Mouse (Mus musculus) hindbrain, embryonic 11.5 days (tissue): ENCODE measurements at regions not wholly inside any gene's neighbourhood (a gene's known extent, or its start where the extent isn't known, plus 50 kb on each side); places are given as distances from the start of the nearest gene placed in this dataset.

Experiments
- ATAC-seq: fragments of 200-750 bp; cut with Nextera tagmentation; 2 replicates; pipeline ENCODE4 v1.8.0; 2017; ENCODE audit warnings: mild to moderate bottlenecking, moderate TSS enrichment, moderate library complexity; ENCODE audit not compliant: low FRiP score
- DNase-seq: peaks from one replicate; pipeline ENCODE4 v3.0.0-alpha.2; 2015; ENCODE audit warnings: low spot score
- H3K27ac ChIP-seq: fragments of 300-500 bp; sonication (generic); 2 replicates; pipeline ENCODE4 v1.5.1; 2014; ENCODE audit warnings: mild to moderate bottlenecking, low read depth, low read length
- H3K27me3 ChIP-seq: fragments of 300-500 bp; sonication (generic); 2 replicates; pipeline ENCODE4 v1.6.1; 2014; ENCODE audit warnings: mild to moderate bottlenecking, low read length, moderate library complexity, mixed read lengths; ENCODE audit not compliant: control insufficient read depth, insufficient read depth
- H3K36me3 ChIP-seq: fragments of 300-500 bp; sonication (generic); 2 replicates; pipeline ENCODE4 v1.6.1; 2014; ENCODE audit warnings: mild to moderate bottlenecking, low read length, moderate library complexity, mixed read lengths; ENCODE audit not compliant: control insufficient read depth, insufficient read depth
- H3K4me1 ChIP-seq: fragments of 300-500 bp; sonication (generic); replicated peaks from 2 replicates; pipeline ENCODE4 v1.6.1; 2014; ENCODE audit warnings: low read length, mixed read lengths; ENCODE audit not compliant: control insufficient read depth, insufficient read depth
- H3K4me2 ChIP-seq: fragments of 300-500 bp; sonication (generic); replicated peaks from 2 replicates; pipeline ENCODE4 v1.6.1; 2014; ENCODE audit warnings: mild to moderate bottlenecking, low read depth, low read length
- H3K4me3 ChIP-seq: fragments of 300-500 bp; sonication (generic); 2 replicates; pipeline ENCODE4 v1.5.1; 2014; ENCODE audit warnings: low read depth, low read length
- H3K9ac ChIP-seq: fragments of 300-500 bp; sonication (generic); 2 replicates; pipeline ENCODE4 v1.6.1; 2014; ENCODE audit warnings: low read depth, low read length
- H3K9me3 ChIP-seq: fragments of 300-500 bp; sonication (generic); 2 replicates; pipeline ENCODE4 v1.6.1; 2016; ENCODE audit warnings: low read length; ENCODE audit not compliant: control insufficient read depth
- WGBS: fragments of 180-500 bp; shearing (Covaris S2); extraction: QIAGEN DNeasy Blood & Tissue Kit; methylation state at CpG from one replicate; pipeline ENCODE4 v1.1.7; 2014; 5-methylcytosine and 5-hydroxymethylcytosine counted together

DNA sequence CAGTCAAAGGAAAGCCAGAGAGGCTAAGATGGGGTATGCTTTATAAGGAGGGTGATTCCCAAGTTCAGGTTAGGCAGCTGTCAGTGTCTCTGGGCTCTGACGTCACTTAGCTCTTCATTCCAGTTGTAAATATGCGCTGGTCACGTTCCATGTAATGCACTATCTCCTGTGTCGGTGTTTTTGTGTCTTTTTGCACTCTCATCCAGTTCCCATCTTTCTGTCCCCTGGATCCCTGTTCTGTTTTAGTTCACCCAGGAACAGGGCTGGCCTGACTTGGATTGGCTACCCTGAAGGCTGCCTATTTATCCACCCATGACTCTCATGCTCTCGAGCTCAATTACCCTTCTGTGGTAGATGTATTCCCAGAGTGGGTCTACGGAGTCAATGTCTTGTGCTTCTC, 387.9 kb upstream of the Tmpo start:
- Histone ChIP-seq H3K36me3 (no peaks in the 10 kb centered on the region), H3K9me3 (no peaks in the 10 kb centered on the region), H3K9ac (no peak overlapping the region), H3K27ac (no peak overlapping the region), H3K4me1 (no peaks in the 10 kb centered on the region), H3K4me3 (no peak overlapping the region), H3K27me3 (no peaks in the 10 kb centered on the region), H3K4me2 (no peak overlapping the region)
- ATAC-seq (no peak), DNase-seq (no peak)
- WGBS, result 90% methylated on average over 6 of the region's 6 CpGs

DNA sequence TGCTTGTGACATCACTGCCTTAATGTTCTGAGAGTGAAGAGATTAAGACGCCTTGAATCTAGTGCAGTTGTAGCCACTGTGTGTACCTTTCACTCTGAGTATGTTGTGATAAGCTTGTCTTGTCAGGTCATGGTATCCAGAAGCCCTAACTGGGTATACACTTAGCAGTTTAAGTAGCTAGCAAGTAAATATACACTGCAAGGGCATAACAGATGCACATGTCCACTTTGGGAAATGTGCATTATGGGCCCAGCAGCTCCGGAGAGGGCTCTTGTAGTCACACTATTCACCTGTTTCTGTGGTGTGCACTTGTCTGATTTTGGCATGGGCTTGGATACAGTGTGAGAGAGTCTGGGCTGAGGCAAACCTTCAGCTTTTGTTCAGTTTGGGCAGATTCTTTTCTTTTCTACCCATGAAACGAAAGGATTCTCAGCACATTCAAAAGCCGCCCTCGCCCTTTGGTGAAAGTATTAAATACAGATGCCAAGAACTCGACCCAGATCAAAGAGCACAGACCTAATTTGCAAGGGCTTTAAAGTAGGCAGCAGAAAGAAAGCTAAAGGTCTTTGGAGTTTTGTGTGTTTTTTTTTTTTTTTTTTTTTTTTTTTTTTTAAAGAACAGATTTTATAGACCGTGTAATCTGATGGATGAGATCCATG, 385.1 kb upstream of the Tmpo start:
- 54% methylated on average over 7 of the region's 7 CpGs for WGBS
- DNase-seq, result no peak
- no peak overlapping the region for H3K9ac ChIP-seq
- H3K27ac ChIP-seq, result no peak overlapping the region
- no peaks in the 10 kb centered on the region for H3K4me1 ChIP-seq
- no peaks in the 10 kb centered on the region for H3K9me3 ChIP-seq
- no peak for ATAC-seq
- no peaks in the 10 kb centered on the region for H3K27me3 ChIP-seq
- H3K36me3 ChIP-seq, result no peaks in the 10 kb centered on the region
- H3K4me3 ChIP-seq, result no peak overlapping the region
- no peak overlapping the region for H3K4me2 ChIP-seq

DNA sequence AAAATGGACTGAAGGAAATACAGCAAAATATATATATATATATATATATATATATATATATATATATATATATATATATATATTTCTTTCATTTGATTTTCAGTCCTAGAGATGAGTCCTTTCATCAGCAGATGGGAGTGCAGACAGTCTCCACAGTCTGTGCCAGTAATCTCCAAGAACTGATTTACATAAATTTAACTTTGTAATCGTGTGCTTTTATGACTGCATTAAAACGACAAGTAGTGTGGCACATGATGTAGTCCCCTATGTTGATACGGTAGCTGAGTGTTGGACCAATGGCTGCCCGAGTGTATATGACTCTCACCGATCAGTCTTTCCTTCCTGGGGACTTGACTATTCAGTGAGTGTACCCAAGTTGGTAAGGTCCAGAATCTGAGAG, 378.2 kb upstream of the Tmpo start:
- Histone ChIP-seq H3K4me3 (no peak overlapping the region), H3K4me2 (no peak overlapping the region), H3K9ac (no peak overlapping the region), H3K4me1 (no peaks in the 10 kb centered on the region), H3K9me3 (no peaks in the 10 kb centered on the region), H3K27me3 (no peaks in the 10 kb centered on the region), H3K27ac (no peak overlapping the region), H3K36me3 (no peaks in the 10 kb centered on the region)
- ATAC-seq, result no peak
- DNase-seq, result no peak
- 84% methylated on average over 5 of the region's 5 CpGs for WGBS

DNA sequence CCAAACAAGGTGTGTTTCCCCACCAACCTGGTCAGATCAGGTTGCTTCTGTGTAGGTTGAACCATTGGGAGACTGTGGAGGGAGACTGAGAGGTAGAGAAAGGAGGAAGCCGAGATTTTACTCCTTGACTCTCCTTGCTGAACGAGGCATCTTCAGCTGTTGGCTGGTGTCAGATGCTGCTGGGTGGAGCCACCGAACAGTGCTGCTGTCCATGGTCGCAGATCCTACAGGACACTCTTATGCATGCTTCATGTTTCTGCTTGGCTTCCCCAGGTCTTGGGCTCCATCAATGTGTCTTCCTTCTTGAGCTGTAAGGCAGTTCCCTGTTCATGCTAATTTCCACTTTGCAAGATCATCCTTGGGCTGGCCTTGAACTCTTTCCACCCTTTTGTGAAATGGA, 367.0 kb upstream of the Tmpo start:
- no peaks in the 10 kb centered on the region for H3K9me3 ChIP-seq
- H3K27me3 ChIP-seq, result no peaks in the 10 kb centered on the region
- 70% methylated on average over 4 of the region's 4 CpGs for WGBS
- H3K36me3 ChIP-seq, result no peaks in the 10 kb centered on the region
- no peak overlapping the region for H3K4me2 ChIP-seq
- DNase-seq (no peak), ATAC-seq (no peak)
- H3K9ac ChIP-seq, result no peak overlapping the region
- H3K4me3 ChIP-seq, result no peak overlapping the region
- no peaks in the 10 kb centered on the region for H3K4me1 ChIP-seq
- H3K27ac ChIP-seq, result no peak overlapping the region

DNA sequence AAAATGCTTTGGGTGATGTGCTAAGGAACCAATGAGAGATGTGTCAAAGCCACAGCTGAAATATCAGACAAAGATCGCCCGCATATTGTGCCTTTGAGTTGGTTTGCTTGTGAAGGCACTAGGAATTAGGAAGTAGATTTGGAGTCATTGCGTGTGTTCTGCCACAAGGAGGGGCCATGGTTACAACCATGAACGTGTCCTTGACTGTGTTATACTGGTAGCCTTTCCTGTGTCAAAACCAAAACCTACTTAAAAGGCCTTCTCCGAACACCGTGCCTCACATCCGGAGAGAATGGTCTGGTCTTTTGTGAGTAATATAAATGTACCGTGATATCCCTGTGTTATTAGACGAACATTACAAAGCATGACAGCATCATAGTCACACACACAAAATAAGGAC, 365.0 kb upstream of the Tmpo start:
- H3K36me3 ChIP-seq, result no peaks in the 10 kb centered on the region
- no peak overlapping the region for H3K9ac ChIP-seq
- no peaks in the 10 kb centered on the region for H3K27me3 ChIP-seq
- no peak overlapping the region for H3K27ac ChIP-seq
- WGBS, result 53% methylated on average over 9 of the region's 9 CpGs
- ATAC-seq, result peak; percentile 68
- peak; percentile 50 for DNase-seq
- H3K4me1 ChIP-seq, result no peaks in the 10 kb centered on the region
- H3K4me3 ChIP-seq, result no peak overlapping the region
- no peak overlapping the region for H3K4me2 ChIP-seq
- no peaks in the 10 kb centered on the region for H3K9me3 ChIP-seq

DNA sequence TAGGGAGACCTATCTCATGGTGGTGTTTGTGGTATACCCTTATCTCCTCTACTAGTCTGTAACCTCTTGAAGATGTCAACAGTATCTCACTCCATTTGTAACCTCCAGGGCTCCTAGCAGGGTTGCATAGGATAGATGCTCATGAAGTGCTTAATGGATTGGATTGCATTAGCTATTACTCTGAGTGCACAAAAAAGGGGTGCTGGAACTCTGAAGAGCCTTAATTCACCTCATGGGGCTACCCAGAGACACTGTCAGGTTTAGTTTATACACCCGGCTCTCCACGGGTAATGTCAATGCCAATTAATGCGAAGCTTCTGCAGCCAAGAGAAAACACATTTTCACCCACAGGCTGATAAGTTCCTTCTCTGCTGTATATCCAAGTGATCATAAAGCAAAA, 364.3 kb upstream of the Tmpo start:
- no peak for ATAC-seq
- no peaks in the 10 kb centered on the region for H3K4me1 ChIP-seq
- H3K4me2 ChIP-seq, result no peak overlapping the region
- WGBS, result 79% methylated on average over 3 of the region's 3 CpGs
- no peak overlapping the region for H3K27ac ChIP-seq
- H3K27me3 ChIP-seq, result no peaks in the 10 kb centered on the region
- H3K9ac ChIP-seq, result no peak overlapping the region
- no peak for DNase-seq
- H3K9me3 ChIP-seq, result no peaks in the 10 kb centered on the region
- no peaks in the 10 kb centered on the region for H3K36me3 ChIP-seq
- H3K4me3 ChIP-seq, result no peak overlapping the region

DNA sequence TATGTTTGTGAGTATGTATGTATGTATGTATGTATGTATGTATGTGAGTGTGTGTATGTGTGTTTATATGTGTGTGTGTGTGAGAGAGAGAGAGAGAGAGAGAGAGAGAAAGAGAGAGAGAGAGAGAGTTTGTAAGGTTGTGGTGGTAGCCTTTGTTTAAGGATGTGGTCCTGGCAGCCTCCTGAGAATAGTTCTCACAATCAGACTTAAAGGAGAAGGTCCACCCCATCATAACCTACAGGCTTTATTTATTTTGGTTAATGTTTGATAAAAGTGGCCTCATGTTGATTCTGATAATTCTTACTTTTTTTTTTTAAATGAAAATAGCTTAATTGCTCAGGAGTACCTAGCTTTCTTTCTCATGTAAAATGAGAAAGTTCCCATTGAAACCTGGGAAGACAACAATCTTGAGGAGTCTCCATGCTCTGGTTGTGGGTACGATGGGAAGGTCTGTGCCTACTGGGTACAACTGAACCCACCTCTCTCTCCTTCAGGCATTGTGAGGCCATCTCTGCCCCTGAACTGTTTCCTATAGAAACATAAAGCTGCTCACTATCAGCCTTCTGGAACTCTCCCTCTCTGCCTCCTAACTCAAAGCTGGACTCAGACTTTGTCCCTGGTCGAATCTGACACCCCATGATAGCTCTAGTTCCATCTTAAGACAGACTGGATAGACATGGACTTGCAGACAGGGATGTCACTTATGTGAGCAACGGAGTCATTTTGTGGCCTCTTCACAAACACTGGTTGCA, 362.2 kb upstream of the Tmpo start:
- Histone ChIP-seq H3K4me3 (no peak overlapping the region), H3K4me2 (no peak overlapping the region), H3K9ac (no peak overlapping the region), H3K9me3 (no peaks in the 10 kb centered on the region), H3K4me1 (no peaks in the 10 kb centered on the region), H3K27ac (no peak overlapping the region), H3K27me3 (no peaks in the 10 kb centered on the region), H3K36me3 (no peaks in the 10 kb centered on the region)
- no peak for ATAC-seq
- DNase-seq, result no peak
- 86% methylated on average over 3 of the region's 3 CpGs for WGBS

DNA sequence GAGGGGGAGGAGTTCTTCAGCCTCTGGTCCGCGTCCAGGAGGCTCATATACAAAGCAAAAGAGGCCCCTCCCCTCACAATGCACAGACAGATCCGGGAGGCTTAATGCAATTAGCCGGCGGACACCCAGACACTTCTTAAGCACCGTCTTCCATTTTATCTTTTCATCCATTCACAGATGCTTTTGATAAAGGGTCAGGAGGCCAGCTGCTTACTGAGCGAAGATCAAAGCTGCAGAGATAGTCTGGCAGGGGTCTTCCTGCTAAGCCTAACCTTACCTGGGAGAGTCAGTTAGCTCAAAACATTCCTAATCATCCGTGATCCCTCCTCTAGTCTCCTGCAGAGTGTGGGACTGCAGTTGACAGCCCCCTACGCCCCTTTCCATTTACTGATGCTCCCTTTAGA, 361.1 kb upstream of the Tmpo start:
- DNase-seq, result no peak
- H3K9ac ChIP-seq, result no peak overlapping the region
- no peaks in the 10 kb centered on the region for H3K4me1 ChIP-seq
- H3K27ac ChIP-seq, result no peak overlapping the region
- whole genome bisulfite sequencing, result 2% methylated on average over 9 of the region's 9 CpGs
- no peaks in the 10 kb centered on the region for H3K36me3 ChIP-seq
- no peaks in the 10 kb centered on the region for H3K9me3 ChIP-seq
- no peak overlapping the region for H3K4me2 ChIP-seq
- H3K27me3 ChIP-seq, result no peaks in the 10 kb centered on the region
- no peak for ATAC-seq
- H3K4me3 ChIP-seq, result no peak overlapping the region

DNA sequence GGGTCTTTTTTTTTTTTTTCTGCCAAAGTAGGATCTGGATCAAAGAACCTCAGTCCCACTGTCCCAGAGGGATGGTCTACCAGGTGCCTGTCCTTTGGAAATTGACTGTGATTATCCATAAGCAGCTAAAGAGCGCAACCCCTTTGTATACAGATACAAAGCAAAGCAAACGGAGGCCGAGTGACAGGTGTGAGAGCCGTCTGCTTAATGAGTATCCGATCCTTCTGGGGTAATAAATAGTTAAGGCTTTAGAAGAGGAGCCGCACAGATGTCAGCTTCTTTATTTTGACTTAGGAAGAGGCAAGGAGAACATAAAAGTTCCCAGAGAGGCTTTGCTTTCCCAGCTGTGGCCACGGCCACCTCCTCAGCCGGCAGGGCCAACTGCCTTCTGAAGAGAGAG, 356.1 kb upstream of the Tmpo start:
- Histone ChIP-seq H3K4me1 (no peaks in the 10 kb centered on the region), H3K9me3 (no peaks in the 10 kb centered on the region), H3K9ac (no peak overlapping the region), H3K4me3 (no peak overlapping the region), H3K27me3 (no peaks in the 10 kb centered on the region), H3K4me2 (no peak overlapping the region), H3K36me3 (no peaks in the 10 kb centered on the region), H3K27ac (no peak overlapping the region)
- ATAC-seq (no peak), DNase-seq (no peak)
- WGBS, result 32% methylated on average over 8 of the region's 8 CpGs
